Mouse (Mus musculus): ENCODE data around the gene Kcmf1. TPM values are rescaled to one million over a fixed set of nuclear protein-coding genes. Genes with fewer than 3 reads are reported as not detected.

The Kcmf1 gene
- polyA plus RNA-seq, 1 experiment from 2014 or later = 25.6 TPM

DNA sequence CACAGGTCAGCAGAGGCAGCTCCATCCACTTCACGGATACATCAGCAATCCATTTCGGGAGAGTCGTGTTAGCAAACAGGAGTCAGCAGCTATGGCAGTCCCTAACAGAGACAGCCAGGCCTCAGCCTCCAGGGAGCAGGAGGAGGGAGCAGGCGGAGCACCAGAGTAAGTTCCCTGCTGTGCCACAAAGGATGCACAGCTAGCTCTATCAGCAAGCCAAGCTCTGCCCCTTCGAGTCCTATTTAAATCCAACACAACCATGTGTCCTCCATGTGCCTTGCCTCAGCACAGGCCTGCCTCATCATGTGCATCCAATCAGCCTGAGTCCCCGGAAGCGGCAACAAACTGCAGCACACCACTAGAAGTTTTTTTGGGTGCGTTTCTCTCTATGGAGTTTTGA, 23.6 kb upstream of the Kcmf1 start:
- H3K4me3 ChIP-seq = no peak overlapping the region
- no peak for DNase-seq (ENCODE audit: low spot score)
- H3K4me1 ChIP-seq = peaks cover 13% of the 10 kb centered on the region
- 86% methylated on average over 8 of the region's 8 CpGs for WGBS
- no peak overlapping the region for H3K27ac ChIP-seq (replicated peaks)
- H3K36me3 ChIP-seq = no peaks in the 10 kb centered on the region
- H3K27me3 ChIP-seq (ENCODE audit: low read depth, poor library complexity, severe bottlenecking) = no peaks in the 10 kb centered on the region
- H3K9me3 ChIP-seq (replicated peaks) = no peaks in the 10 kb centered on the region

DNA sequence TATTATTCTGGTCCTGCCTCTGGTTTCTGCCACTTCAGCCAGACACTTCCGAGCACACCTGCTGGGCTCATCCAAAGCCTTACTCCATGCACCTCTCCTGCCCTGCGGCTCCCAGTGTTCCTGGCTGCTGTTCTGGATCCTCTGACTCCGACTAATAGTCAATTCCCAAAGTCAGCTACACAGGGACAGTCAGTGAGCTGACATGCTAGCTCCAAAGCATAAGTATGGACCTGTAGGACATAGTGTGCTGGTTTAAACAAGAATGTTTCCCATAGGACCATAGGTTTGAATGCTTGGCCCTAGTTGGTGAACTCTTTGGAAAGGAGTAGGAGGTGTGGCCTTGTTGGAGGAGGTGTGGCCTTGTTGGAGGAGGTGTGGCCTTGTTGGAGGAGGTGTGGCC, 21.3 kb upstream of the Kcmf1 start:
- H3K4me1 ChIP-seq = peaks cover 11% of the 10 kb centered on the region
- H3K4me3 ChIP-seq = no peak overlapping the region
- no peaks in the 10 kb centered on the region for H3K36me3 ChIP-seq
- H3K27ac ChIP-seq (replicated peaks) = no peak overlapping the region
- 89% methylated on average over 3 of the region's 3 CpGs for WGBS
- H3K9me3 ChIP-seq (replicated peaks) = no peaks in the 10 kb centered on the region
- DNase-seq (ENCODE audit: low spot score) = no peak
- H3K27me3 ChIP-seq (ENCODE audit: low read depth, poor library complexity, severe bottlenecking) = no peaks in the 10 kb centered on the region

DNA sequence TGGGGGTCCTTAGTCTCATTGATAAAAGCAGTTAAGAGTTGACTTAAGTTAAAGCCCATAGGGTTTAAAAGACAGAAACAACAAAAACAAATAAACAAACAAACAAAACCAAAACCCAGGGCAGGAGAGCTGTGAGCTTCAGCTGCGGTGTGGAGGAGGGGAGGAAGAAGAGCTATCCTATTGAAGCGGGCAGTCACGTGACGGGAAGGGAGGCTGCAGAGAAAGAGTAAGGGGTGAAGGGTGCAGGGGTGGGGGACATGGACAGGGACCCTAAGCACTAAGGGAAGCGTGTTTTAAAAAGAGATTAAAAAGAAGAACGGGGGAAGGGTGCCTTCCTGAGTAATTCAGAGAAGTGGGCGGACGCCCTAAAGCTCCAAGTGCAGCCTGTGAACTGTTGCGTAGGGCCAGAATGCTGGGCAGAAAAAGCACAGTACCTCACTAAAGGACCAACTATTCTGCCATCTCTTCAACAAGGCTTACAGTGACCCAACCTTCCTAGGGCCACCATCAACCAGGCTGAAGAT, 18.8 kb upstream of the Kcmf1 start:
- H3K27ac ChIP-seq (replicated peaks) = no peak overlapping the region
- peaks cover 11% of the 10 kb centered on the region for H3K4me1 ChIP-seq
- no peaks in the 10 kb centered on the region for H3K27me3 ChIP-seq (ENCODE audit: low read depth, poor library complexity, severe bottlenecking)
- H3K9me3 ChIP-seq (replicated peaks) = no peaks in the 10 kb centered on the region
- no peak overlapping the region for H3K4me3 ChIP-seq
- 66% methylated on average over 9 of the region's 9 CpGs for WGBS
- no peaks in the 10 kb centered on the region for H3K36me3 ChIP-seq
- no peak for DNase-seq (ENCODE audit: low spot score)

DNA sequence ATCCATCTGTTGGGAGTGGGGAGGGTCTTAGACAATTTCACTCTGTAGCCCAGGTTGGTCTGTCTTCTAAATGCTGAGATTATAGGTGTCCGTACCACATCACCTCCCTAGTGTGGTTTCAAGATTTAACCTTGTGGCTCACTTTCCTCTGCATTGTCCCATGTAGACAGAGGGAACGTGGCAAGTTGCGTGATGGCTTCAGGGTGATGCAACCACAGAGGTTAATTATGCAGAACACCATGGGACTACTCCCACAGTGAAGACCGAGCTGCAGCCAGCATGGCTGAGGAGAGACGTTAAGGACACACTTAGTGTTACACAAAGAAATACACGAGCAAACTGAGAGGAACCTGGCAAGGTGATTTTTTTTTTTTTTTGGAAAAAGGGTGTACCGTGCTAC, 16.6 kb upstream of the Kcmf1 start:
- H3K4me1 ChIP-seq = peaks cover 11% of the 10 kb centered on the region
- H3K27me3 ChIP-seq (ENCODE audit: low read depth, poor library complexity, severe bottlenecking) = no peaks in the 10 kb centered on the region
- no peak overlapping the region for H3K4me3 ChIP-seq
- DNase-seq (ENCODE audit: low spot score) = no peak
- no peak overlapping the region for H3K27ac ChIP-seq (replicated peaks)
- WGBS = 89% methylated on average over 7 of the region's 7 CpGs
- H3K9me3 ChIP-seq (replicated peaks) = no peaks in the 10 kb centered on the region
- no peaks in the 10 kb centered on the region for H3K36me3 ChIP-seq

DNA sequence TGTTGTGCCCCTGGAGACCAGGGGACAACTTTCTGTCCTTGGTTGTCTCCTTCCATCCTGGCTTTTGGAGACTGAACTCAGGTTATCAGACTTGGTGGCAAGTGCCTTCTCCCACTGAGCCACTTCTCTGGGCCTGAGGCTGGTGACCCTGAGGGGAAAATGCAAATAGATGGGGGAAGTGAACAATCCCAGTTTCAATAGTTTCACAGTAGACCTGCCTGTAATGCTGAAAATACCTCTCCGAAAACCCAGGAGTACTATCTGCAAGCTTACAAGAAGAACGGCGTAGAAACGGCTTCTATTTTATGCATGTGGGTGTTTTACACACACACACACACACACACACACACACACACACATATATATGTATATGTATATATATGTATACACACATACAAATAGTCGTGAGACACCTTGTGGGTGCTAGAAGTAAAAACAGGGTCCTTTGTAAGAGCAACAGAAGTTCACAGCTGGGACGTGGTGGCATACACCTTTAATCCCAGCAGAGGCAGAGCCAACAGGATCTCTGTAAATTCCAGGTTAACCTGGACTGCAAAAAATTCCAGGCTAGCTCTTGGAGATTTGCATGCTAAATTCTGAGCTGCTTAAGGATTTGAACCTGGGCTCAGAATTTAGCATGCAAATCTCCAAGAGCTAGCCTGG, 14.4 kb upstream of the Kcmf1 start:
- no peak overlapping the region for H3K4me3 ChIP-seq
- no peaks in the 10 kb centered on the region for H3K27me3 ChIP-seq (ENCODE audit: low read depth, poor library complexity, severe bottlenecking)
- WGBS = 91% methylated on average over 6 of the region's 6 CpGs
- no peaks in the 10 kb centered on the region for H3K36me3 ChIP-seq
- H3K4me1 ChIP-seq = peaks cover 13% of the 10 kb centered on the region
- H3K27ac ChIP-seq (replicated peaks) = no peak overlapping the region
- DNase-seq (ENCODE audit: low spot score) = no peak
- H3K9me3 ChIP-seq (replicated peaks) = no peaks in the 10 kb centered on the region

DNA sequence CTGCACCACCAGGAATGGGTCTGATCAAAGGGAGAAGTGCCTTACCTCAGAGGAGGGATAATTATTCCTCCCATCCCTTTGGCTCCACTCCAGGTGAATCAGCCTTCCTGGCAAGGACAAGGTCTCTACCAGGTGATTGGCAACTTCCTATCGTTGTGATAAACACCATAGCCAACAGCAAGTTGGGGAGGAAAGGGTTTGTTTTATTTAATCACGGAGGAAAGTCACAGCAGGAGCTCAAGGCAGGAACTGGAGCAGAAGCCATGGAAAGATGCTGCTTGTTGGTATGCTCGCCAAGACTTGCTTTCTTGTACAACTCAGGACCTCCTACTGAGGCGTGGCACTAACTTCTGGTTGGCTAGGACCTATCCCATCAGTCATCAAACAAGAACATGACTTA, 11.5 kb upstream of the Kcmf1 start:
- DNase-seq (ENCODE audit: low spot score) = no peak
- WGBS = 71% methylated on average over 4 of the region's 4 CpGs

DNA sequence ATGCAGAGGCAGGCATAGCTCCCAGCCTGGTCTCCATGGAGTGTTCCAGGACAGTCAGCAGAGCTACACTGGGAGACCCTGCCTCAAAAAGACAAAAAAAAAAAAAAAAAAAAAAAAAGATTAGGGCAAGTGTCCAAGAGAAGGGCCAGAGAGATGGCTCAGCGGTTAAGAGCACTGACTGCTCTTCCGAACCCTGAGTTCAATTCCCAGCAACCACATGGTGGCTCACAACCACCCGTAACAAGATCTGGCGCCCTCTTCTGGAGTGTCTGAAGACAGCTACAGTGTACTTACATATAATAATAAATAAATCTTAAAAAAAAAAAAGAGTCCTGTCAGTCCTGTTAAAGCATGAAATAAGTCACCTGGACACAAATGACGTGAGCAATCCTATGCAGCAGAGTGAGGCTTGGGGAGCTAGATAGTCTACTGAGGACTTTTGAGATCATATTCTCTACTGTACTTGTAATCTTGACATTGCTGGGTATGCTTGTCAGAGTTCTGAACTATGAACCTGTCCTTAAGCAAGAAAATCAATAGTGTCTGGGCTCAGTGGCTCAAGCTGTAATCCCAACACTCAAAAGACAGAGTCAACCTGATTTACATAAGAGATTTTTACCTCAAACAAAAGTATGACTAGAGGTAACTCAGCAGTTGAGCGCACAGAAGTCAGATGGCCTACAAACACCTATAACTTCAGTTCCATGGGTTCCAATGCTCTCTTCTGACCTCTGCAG, 2.6 kb upstream of the Kcmf1 start:
- Histone ChIP-seq H3K4me1 (peaks cover 20% of the 10 kb centered on the region), H3K4me3 (no peak overlapping the region), H3K27me3 (ENCODE audit: low read depth, poor library complexity, severe bottlenecking) (no peaks in the 10 kb centered on the region), H3K27ac (replicated peaks) (no peak overlapping the region), H3K9me3 (replicated peaks) (no peaks in the 10 kb centered on the region), H3K36me3 (no peaks in the 10 kb centered on the region)
- no peak for DNase-seq (ENCODE audit: low spot score)
- 86% methylated on average over 6 of the region's 6 CpGs for WGBS

More for the DNA sequence above, 11.5 kb upstream of the Kcmf1 start:
- no peaks in the 10 kb centered on the region for H3K9me3 ChIP-seq (replicated peaks)
- no peak overlapping the region for H3K27ac ChIP-seq (replicated peaks)
- H3K4me3 ChIP-seq = no peak overlapping the region
- H3K36me3 ChIP-seq = no peaks in the 10 kb centered on the region
- no peaks in the 10 kb centered on the region for H3K27me3 ChIP-seq (ENCODE audit: low read depth, poor library complexity, severe bottlenecking)
- 0 out of 2 replicates have a peak, but pooled peaks cover 4% of the 10 kb centered on the region for H3K4me1 ChIP-seq

DNA sequence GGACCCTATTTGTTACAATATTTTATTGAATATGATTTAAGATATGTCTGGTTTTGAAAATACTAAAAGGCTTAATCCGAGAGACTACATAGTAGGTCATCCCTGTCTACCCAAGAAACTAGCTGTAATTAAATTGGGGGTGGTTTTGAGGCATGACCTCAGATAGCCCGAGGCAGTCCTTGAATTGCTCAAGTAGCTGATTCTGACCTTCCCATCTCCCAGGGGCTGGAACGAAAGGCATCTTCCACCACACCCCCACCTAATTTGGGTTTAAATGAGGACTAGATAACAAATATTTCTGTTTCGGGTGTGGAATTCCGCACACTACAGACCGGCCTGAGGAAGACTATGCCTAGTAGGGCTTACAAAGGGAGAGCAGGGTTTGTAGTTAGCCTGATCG, 1.2 kb upstream of the Kcmf1 start:
- Histone ChIP-seq H3K4me3 (peak overlapping the region; percentile 84), H3K27ac (replicated peaks) (peak overlapping the region; percentile 99; the same call in 1 of the 2 replicates), H3K27me3 (ENCODE audit: low read depth, poor library complexity, severe bottlenecking) (no peaks in the 10 kb centered on the region), H3K9me3 (replicated peaks) (no peaks in the 10 kb centered on the region), H3K4me1 (peaks cover 29% of the 10 kb centered on the region), H3K36me3 (peaks cover 11% of the 10 kb centered on the region)
- DNase-seq (ENCODE audit: low spot score) = no peak
- WGBS = 73% methylated on average over 7 of the region's 7 CpGs

DNA sequence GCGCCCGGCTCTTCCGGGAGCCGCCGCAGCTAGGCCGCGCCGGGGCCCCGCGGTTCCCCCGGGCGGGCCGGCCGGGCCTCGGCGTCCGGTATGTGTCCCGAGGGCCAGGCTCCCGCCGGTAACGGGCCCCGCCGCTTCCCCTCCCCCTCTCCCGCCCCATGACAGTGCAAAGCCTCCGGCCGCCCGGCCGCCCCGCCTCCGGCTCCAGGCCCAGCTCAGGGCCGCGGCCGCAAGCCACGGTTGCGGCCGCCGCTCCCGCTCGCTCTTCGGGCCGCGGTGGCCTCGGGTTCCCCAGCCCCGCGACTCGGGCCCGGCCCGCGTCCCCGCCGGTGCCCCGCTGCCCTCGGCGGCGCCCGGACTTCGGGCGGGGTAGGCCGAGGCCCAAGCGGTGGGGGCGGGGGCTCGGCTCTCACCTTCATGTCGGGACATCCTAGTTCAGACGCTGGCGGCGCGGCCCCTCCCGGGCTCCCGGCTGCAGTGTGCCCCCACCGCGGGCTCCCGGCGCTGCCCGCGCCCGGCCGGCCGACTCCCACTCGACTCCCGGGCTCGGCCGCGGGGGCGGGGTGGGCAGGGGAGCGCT, 488 bp downstream of the Kcmf1 start:
- H3K9me3 ChIP-seq (replicated peaks) = no peaks in the 10 kb centered on the region
- under 1% methylated on average over 76 of the region's 85 CpGs for WGBS
- H3K4me1 ChIP-seq = peaks cover 31% of the 10 kb centered on the region
- H3K27me3 ChIP-seq (ENCODE audit: low read depth, poor library complexity, severe bottlenecking) = no peaks in the 10 kb centered on the region
- DNase-seq (ENCODE audit: low spot score) = peak; percentile 74
- H3K27ac ChIP-seq (replicated peaks) = peak overlapping the region; percentile 99
- H3K4me3 ChIP-seq = peak overlapping the region; percentile 84
- H3K36me3 ChIP-seq = peaks cover 17% of the 10 kb centered on the region

DNA sequence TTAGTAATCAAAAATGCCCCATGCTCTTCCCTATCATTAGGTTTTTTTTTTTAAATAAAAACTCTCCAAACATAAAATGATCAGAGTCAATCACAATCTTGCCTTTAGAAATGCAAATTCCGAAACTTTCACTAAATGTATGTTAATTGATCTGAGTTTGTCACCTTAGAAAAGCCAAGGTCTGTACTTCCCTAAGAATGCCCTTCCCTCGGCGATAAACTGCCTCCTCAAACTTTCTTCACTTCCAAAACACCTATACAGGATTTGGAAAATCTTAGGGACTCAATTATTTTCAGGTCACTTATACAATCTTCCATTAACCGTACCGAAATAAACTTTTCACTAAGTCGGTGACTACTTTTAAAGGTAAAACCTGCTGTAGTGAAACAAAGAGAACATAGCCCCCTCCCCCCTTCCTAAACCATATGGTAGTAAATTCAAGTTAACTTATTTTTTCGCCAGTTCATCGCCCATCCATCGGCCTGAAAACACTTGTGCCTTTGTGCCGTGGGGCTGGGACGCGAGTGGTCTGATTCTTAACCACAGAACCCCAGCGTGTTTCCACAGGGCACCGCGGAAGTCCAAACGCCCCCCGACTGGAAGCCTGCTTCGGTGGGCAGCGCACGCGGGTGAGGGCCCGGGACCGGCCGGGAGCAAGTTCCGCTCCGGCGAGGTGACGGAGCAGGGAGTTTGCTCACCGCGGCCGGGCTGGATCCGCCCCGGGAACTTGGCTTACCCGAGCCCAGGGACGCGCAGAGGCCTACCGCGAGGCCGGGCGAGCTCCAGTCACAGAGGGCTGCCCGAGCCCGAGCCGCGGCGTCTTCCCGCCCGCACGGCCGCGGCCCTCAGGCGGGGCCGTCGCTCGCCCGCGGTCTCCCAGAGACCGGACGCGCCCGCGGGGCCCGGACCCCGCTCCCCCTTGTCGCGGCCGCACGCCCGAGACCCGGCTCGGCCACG, 1.3 kb downstream of the Kcmf1 start:
- Histone ChIP-seq H3K27me3 (ENCODE audit: low read depth, poor library complexity, severe bottlenecking) (no peaks in the 10 kb centered on the region), H3K9me3 (replicated peaks) (no peaks in the 10 kb centered on the region), H3K4me3 (peak overlapping the region; percentile 84), H3K27ac (replicated peaks) (peak overlapping the region; percentile 99), H3K36me3 (peaks cover 24% of the 10 kb centered on the region), H3K4me1 (peaks cover 31% of the 10 kb centered on the region)
- WGBS = under 1% methylated on average over 71 of the region's 71 CpGs
- DNase-seq (ENCODE audit: low spot score) = peak; percentile 71

DNA sequence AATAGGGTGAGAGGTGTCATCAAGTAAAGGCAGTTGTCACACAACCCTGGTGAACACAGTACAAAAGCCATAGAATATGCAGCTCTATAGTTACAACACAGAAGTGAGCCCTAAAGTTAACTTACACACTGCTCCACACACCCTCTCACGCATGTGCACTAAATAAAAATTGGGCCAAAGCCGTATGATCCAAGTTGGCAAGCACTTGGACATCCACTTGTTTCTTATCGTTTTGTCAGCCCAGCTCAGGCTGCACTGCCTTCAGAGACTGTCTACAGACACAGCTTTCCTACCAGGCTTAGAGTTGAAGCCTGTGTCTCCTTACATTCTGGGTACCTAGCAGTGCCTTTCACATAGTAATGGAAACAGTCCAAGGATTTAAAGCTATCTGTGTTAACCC, 4.8 kb downstream of the Kcmf1 start:
- no peak for DNase-seq (ENCODE audit: low spot score)
- no peak overlapping the region for H3K4me3 ChIP-seq
- H3K27me3 ChIP-seq (ENCODE audit: low read depth, poor library complexity, severe bottlenecking) = no peaks in the 10 kb centered on the region
- H3K4me1 ChIP-seq = peaks cover 20% of the 10 kb centered on the region
- no peak overlapping the region for H3K27ac ChIP-seq (replicated peaks)
- 86% methylated on average over 3 of the region's 3 CpGs for WGBS
- H3K9me3 ChIP-seq (replicated peaks) = no peaks in the 10 kb centered on the region
- H3K36me3 ChIP-seq = peaks cover 32% of the 10 kb centered on the region

DNA sequence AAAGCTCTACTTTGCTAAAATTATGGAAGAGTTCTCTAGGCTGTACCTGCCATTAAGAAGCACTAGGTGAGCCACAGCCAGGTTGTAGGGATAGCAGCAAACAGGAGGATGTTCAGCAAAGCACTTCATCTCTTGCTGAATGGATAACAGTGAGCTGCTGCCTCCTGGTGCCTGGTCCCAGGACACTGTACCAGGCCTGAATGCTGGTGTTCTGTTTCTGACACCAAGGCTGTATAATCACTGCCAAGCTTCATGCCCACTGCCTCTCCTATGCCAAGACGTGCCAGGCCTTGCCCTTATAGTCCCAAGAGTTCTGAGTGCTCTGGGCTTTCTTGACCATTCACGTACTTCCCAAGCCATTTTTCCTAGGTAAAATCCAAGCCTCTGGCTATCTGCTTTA, 8.5 kb downstream of the Kcmf1 start:
- peaks cover 2% of the 10 kb centered on the region; the same call in 1 of the 2 replicates for H3K4me1 ChIP-seq
- no peak for DNase-seq (ENCODE audit: low spot score)
- WGBS = 96% methylated on average over 2 of the region's 2 CpGs

More for the DNA sequence above, 8.5 kb downstream of the Kcmf1 start:
- no peak overlapping the region for H3K27ac ChIP-seq (replicated peaks)
- H3K9me3 ChIP-seq (replicated peaks) = no peaks in the 10 kb centered on the region
- no peaks in the 10 kb centered on the region for H3K27me3 ChIP-seq (ENCODE audit: low read depth, poor library complexity, severe bottlenecking)
- H3K36me3 ChIP-seq = peaks cover 47% of the 10 kb centered on the region
- no peak overlapping the region for H3K4me3 ChIP-seq

Data from midbrain, embryonic 10.5 days (tissue).